Mouse (Mus musculus) WW6 (cell line): ENCODE data around the gene Olfr1380.
"Not testable (repeated sequence)": the region's sequence is repeated elsewhere in the genome, so short reads cannot be mapped to it uniquely, and the experiment has no call there.

Experiments used
- DNase-seq: peaks from one replicate; pipeline ENCODE4 v3.0.0-alpha.2; 2013; ENCODE audit warnings: low read depth, low spot score

Gene Olfr1380

GRCm38 (mm10) chr11:49556578-49556977 is at the start of gene Olfr1380:
Gene Olfr1380, plus strand, starts transcription at chr11:49556878.
- DNase-seq, result not testable (repeated sequence)

- no peak for DNase-seq
Measured at GRCm38 (mm10) chr11:49518086-49518485, 38.6 kb upstream of the Olfr1380 start.

GRCm38 (mm10) chr11:49519348-49519747 is 37.3 kb upstream of the Olfr1380 start, which contains the start of gene Olfr1383:
Gene Olfr1383, plus strand, starts transcription at chr11:49519648.
- no peak for DNase-seq

GRCm38 (mm10) chr11:49527947-49528346 is 28.7 kb upstream of the Olfr1380 start, which contains the start of gene Olfr1382:
Gene Olfr1382, plus strand, starts transcription at chr11:49528247.
- no peak for DNase-seq

- DNase-seq, result no peak
Measured at GRCm38 (mm10) chr11:49532761-49533160, 23.9 kb upstream of the Olfr1380 start.

- DNase-seq, result not testable (repeated sequence)
Measured at GRCm38 (mm10) chr11:49536631-49537030, 20.0 kb upstream of the Olfr1380 start.

GRCm38 (mm10) chr11:49543149-49543548 is 13.5 kb upstream of the Olfr1380 start, which contains the start of gene Olfr1381:
Gene Olfr1381, plus strand, starts transcription at chr11:49543449.
- DNase-seq, result not testable (repeated sequence)

GRCm38 (mm10) chr11:49554033-49554432 is 2.6 kb upstream of the Olfr1380 start:
- DNase-seq, result not testable (repeated sequence)

- peak; percentile 26 for DNase-seq
Measured at GRCm38 (mm10) chr11:49575054-49575453, 18.4 kb downstream of the Olfr1380 start.

GRCm38 (mm10) chr11:49580452-49580851 is 23.8 kb downstream of the Olfr1380 start:
- not testable (repeated sequence) for DNase-seq

- no peak for DNase-seq
Measured at GRCm38 (mm10) chr11:49590213-49590612, 33.5 kb downstream of the Olfr1380 start.

- not testable (repeated sequence) for DNase-seq
Measured at GRCm38 (mm10) chr11:49597149-49597548, 40.5 kb downstream of the Olfr1380 start.

- not testable (repeated sequence) for DNase-seq
Measured at GRCm38 (mm10) chr11:49608306-49608705, 51.6 kb downstream of the Olfr1380 start.

- not testable (repeated sequence) for DNase-seq
Measured at GRCm38 (mm10) chr11:49608938-49609867, 52.5 kb downstream of the Olfr1380 start, which contains the start of gene Flt4. Gene Flt4, plus strand, starts transcription at chr11:49609263.

GRCm38 (mm10) chr11:49609868-49610824 is 53.5 kb downstream of the Olfr1380 start:
- not testable (repeated sequence) for DNase-seq

- not testable (repeated sequence) for DNase-seq
Measured at GRCm38 (mm10) chr11:49611349-49611748, 54.7 kb downstream of the Olfr1380 start.

- no peak for DNase-seq
Measured at GRCm38 (mm10) chr11:49612154-49612553, 55.5 kb downstream of the Olfr1380 start.

- no peak for DNase-seq
Measured at GRCm38 (mm10) chr11:49613349-49613748, 56.7 kb downstream of the Olfr1380 start.
